Mouse (Mus musculus) kidney, postnatal 10 days (tissue): ENCODE data around the gene Nploc4.

ENCODE experiments used
- DNase-seq: peaks from one replicate; pipeline ENCODE4 v3.0.0; 2021; ENCODE audit warnings: mixed read lengths

Nploc4 gene

GRCm38 (mm10) chr11:120351250-120352092 is 86.0 kb downstream of the Nploc4 start:
- DNase-seq = peak; percentile 40

GRCm38 (mm10) chr11:120350711-120351110 is 86.8 kb downstream of the Nploc4 start:
- peak; percentile 68 for DNase-seq

- peak; percentile 96 for DNase-seq
Observed at GRCm38 (mm10) chr11:120349986-120350702, 87.4 kb downstream of the Nploc4 start.

GRCm38 (mm10) chr11:120349371-120349985 is 88.0 kb downstream of the Nploc4 start:
- peak; percentile 72 for DNase-seq

GRCm38 (mm10) chr11:120348684-120349370 is 88.7 kb downstream of the Nploc4 start:
- DNase-seq = peak; percentile 83

- DNase-seq = peak; percentile 94
Observed at GRCm38 (mm10) chr11:120347791-120348683, 89.5 kb downstream of the Nploc4 start, which contains the start of gene Actg1. TSS of gene Actg1 (minus strand) at chr11:120348542.

- peak; percentile 20 for DNase-seq
Observed at GRCm38 (mm10) chr11:120347301-120347700, 90.2 kb downstream of the Nploc4 start.

- peak; percentile 21 for DNase-seq
Observed at GRCm38 (mm10) chr11:120346383-120347034, 91.0 kb downstream of the Nploc4 start.

GRCm38 (mm10) chr11:120345067-120345681 is 92.3 kb downstream of the Nploc4 start:
- DNase-seq = peak; percentile 25

- DNase-seq = peak; percentile 11
Observed at GRCm38 (mm10) chr11:120344310-120344920, 93.1 kb downstream of the Nploc4 start.

- DNase-seq = peak; percentile 27
Observed at GRCm38 (mm10) chr11:120343519-120344309, 93.8 kb downstream of the Nploc4 start.

- peak; percentile 3 for DNase-seq
Observed at GRCm38 (mm10) chr11:120342656-120343160, 94.8 kb downstream of the Nploc4 start.

- peak; percentile 7 for DNase-seq
Observed at GRCm38 (mm10) chr11:120341661-120342060, 95.8 kb downstream of the Nploc4 start.

- DNase-seq = peak; percentile 65
Observed at GRCm38 (mm10) chr11:120339978-120340513, 97.5 kb downstream of the Nploc4 start.

GRCm38 (mm10) chr11:120338786-120339185 is 98.7 kb downstream of the Nploc4 start:
- peak; percentile 7 for DNase-seq

GRCm38 (mm10) chr11:120337447-120337846 is 100.1 kb downstream of the Nploc4 start:
- peak; percentile 7 for DNase-seq

GRCm38 (mm10) chr11:120335431-120336021 is 102.0 kb downstream of the Nploc4 start:
- peak; percentile 6 for DNase-seq
